ENCODE assay signal across 8 mouse cellular contexts in genomic region chr12:12680371-12680921, GRCm38 (mm10).
A peak's percentile ranks its signal among the peaks of the same experiment; 100 is the strongest.
DNase-seq lines count a peak whose midpoint lies in the region; ATAC-seq and TF ChIP-seq lines count a peak whose summit lies in the region.

No protein-coding gene starts in this region.

- 12% methylated on average over 14 of the region's 14 CpGs for WGBS in embryonic facial prominence, embryonic 12.5 days
- 14% methylated on average over 14 of the region's 14 CpGs for WGBS in hindbrain, embryonic 10.5 days
- 6% methylated on average over 14 of the region's 14 CpGs for WGBS in olfactory bulb, adult 2 months

- peaks cover 32% of the 10 kb centered on the region for H3K4me1 ChIP-seq in embryonic facial prominence, embryonic 12.5 days
- peaks cover 80% of the 10 kb centered on the region for H3K4me1 ChIP-seq in hindbrain, embryonic 10.5 days (replicated peaks)
- peaks cover 29% of the 10 kb centered on the region for H3K4me1 ChIP-seq in olfactory bulb, adult 2 months (ENCODE audit: control insufficient read depth, insufficient read depth, low read length)

- no peak for TF ChIP-seq CTCF in olfactory bulb, adult 2 months (IDR thresholded peaks at IDR 0.05; ENCODE audit: insufficient read depth, low read depth, low read length)

- peak overlapping the region; percentile 42; the same call in 1 of the 2 replicates for H3K9ac ChIP-seq in embryonic facial prominence, embryonic 12.5 days

- peak overlapping the region; percentile 48 for H3K4me2 ChIP-seq in embryonic facial prominence, embryonic 12.5 days (replicated peaks)

- intact Hi-C loops in left cerebral cortex, postnatal 4 days (cut with DNase I), result loop anchor here (10.0 kb wide), 1 partner anchor 254 kb away; no protein-coding TSS in a partner anchor

- peak; percentile 61 for ATAC-seq in embryonic facial prominence, embryonic 12.5 days (ENCODE audit: insufficient number of reproducible peaks, insufficient read depth, low FRiP score, low TSS enrichment)

- H3K4me3 ChIP-seq in embryonic facial prominence, embryonic 12.5 days, result peak overlapping the region; percentile 32
- peak overlapping the region; percentile 44 for H3K4me3 ChIP-seq in hindbrain, embryonic 10.5 days
- H3K4me3 ChIP-seq in olfactory bulb, adult 2 months (ENCODE audit: insufficient read depth, low read depth, low read length), result peak overlapping the region; percentile 30

- TF ChIP-seq POLR2A in olfactory bulb, adult 2 months (IDR thresholded peaks at IDR 0.05; ENCODE audit: insufficient read depth, low read depth, low read length), result no peak

- H3K9me3 ChIP-seq in embryonic facial prominence, embryonic 12.5 days, result no peaks in the 10 kb centered on the region
- H3K9me3 ChIP-seq in hindbrain, embryonic 10.5 days, result no peaks in the 10 kb centered on the region

- H3K36me3 ChIP-seq in embryonic facial prominence, embryonic 12.5 days, result no peaks in the 10 kb centered on the region
- no peaks in the 10 kb centered on the region for H3K36me3 ChIP-seq in hindbrain, embryonic 10.5 days

- H3K27ac ChIP-seq in embryonic facial prominence, embryonic 12.5 days, result peak overlapping the region; percentile 72
- H3K27ac ChIP-seq in hindbrain, embryonic 10.5 days, result peak overlapping the region; percentile 94
- peak overlapping the region; percentile 81 for H3K27ac ChIP-seq in olfactory bulb, adult 2 months (ENCODE audit: insufficient read depth, low read depth, low read length)

- peak; percentile 2 to 30 for DNase-seq in heart, adult 18-20 months
- no peak for DNase-seq in heart, adult 9 months (ENCODE audit: low spot score in 2 of 2)
- no peak for DNase-seq in hindbrain, embryonic 10.5 days (ENCODE audit: low spot score)
- DNase-seq in left cerebral cortex, postnatal 4 days, result peak; percentile 73
- DNase-seq in spleen, postnatal 4 days (ENCODE audit: low spot score in 2 of 2), result no peak
- no peak for DNase-seq in kidney, postnatal 36 days

- no peaks in the 10 kb centered on the region for H3K27me3 ChIP-seq in embryonic facial prominence, embryonic 12.5 days
- peaks cover 13% of the 10 kb centered on the region for H3K27me3 ChIP-seq in hindbrain, embryonic 10.5 days (ENCODE audit: insufficient read depth, poor library complexity, severe bottlenecking)

Comparison
In these comparisons a context has a peak if more than half of its experiments do, and no peak if none do; other contexts are left out.
1. DNase-seq: peak in heart, adult 18-20 months (2 of 2) and left cerebral cortex, postnatal 4 days (single experiment); none in heart, adult 9 months (0 of 2), hindbrain, embryonic 10.5 days (single experiment), spleen, postnatal 4 days (0 of 2) and kidney, postnatal 36 days (0 of 2).
2. Peak in every context shown above with its lines, with median percentiles within 50 percentile points of each other: H3K27ac ChIP-seq and H3K4me3 ChIP-seq.